Comparison of ENCODE assay signal across 8 mouse cellular contexts in genomic region chr7:100931926-100932480, GRCm38 (mm10). TPM values are rescaled to one million over a fixed set of nuclear protein-coding genes. Genes with fewer than 3 reads are reported as not detected.
A peak's percentile ranks its signal among the peaks of the same experiment; 100 is the strongest.
DNase-seq lines count a peak whose midpoint lies in the region; ATAC-seq and TF ChIP-seq lines count a peak whose summit lies in the region.

Arhgef17 (minus strand) TSS chr7:100932107.

- peak; percentile 63 for ATAC-seq in stomach, postnatal 0 days (ENCODE audit: low FRiP score, low TSS enrichment)

- TF ChIP-seq EP300 in stomach, postnatal 0 days (optimal IDR thresholded peaks at IDR 0.05) = no peak

- H3K4me3 ChIP-seq in embryonic facial prominence, embryonic 10.5 days = peak within 1 kb of the TSS; percentile 91
- peak within 1 kb of the TSS; percentile 87 for H3K4me3 ChIP-seq in heart, embryonic 10.5 days
- peak within 1 kb of the TSS; percentile 70 for H3K4me3 ChIP-seq in stomach, postnatal 0 days (ENCODE audit: low read depth, low read length)

- H3K27ac ChIP-seq in embryonic facial prominence, embryonic 10.5 days (replicated peaks) = peak within 1 kb of the TSS; percentile 99
- peak within 1 kb of the TSS; percentile 94 for H3K27ac ChIP-seq in heart, embryonic 10.5 days
- peak within 1 kb of the TSS; percentile 97 for H3K27ac ChIP-seq in stomach, postnatal 0 days (replicated peaks)

- peaks cover 25% of the 10 kb centered on the region for H3K36me3 ChIP-seq in embryonic facial prominence, embryonic 10.5 days (replicated peaks)
- peaks cover 8% of the 10 kb centered on the region for H3K36me3 ChIP-seq in heart, embryonic 10.5 days
- H3K36me3 ChIP-seq in stomach, postnatal 0 days (ENCODE audit: control insufficient read depth, insufficient read depth, low read length) = no peaks in the 10 kb centered on the region; the same call in 1 of the 2 replicates

- WGBS in embryonic facial prominence, embryonic 10.5 days = under 1% methylated on average over 35 of the region's 35 CpGs
- WGBS in heart, embryonic 10.5 days = under 1% methylated on average over 33 of the region's 35 CpGs
- under 1% methylated on average over 35 of the region's 35 CpGs for WGBS in stomach, postnatal 0 days

- peak within 1 kb of the TSS; percentile 90 for H3K9ac ChIP-seq in stomach, postnatal 0 days (ENCODE audit: low read length)

- peaks cover 57% of the 10 kb centered on the region for H3K4me1 ChIP-seq in embryonic facial prominence, embryonic 10.5 days
- H3K4me1 ChIP-seq in heart, embryonic 10.5 days = peaks cover 60% of the 10 kb centered on the region
- H3K4me1 ChIP-seq in stomach, postnatal 0 days (replicated peaks; ENCODE audit: control insufficient read depth, insufficient read depth) = peaks cover 6% of the 10 kb centered on the region; the same call in 1 of the 2 replicates

- DNase-seq in urinary bladder, adult 2 months (ENCODE audit: low spot score) = no peak
- no peak for DNase-seq in urinary bladder, postnatal 10 days (ENCODE audit: low spot score)
- DNase-seq in embryonic facial prominence, embryonic 10.5 days (ENCODE audit: low spot score) = peak; percentile 96
- DNase-seq in heart, embryonic 10.5 days (ENCODE audit: low spot score) = no peak
- peak; percentile 88 for DNase-seq in kidney, postnatal 14 days
- DNase-seq in lung, postnatal 14 days = peak; percentile 69
- peak; percentile 76 for DNase-seq in stomach, postnatal 0 days (ENCODE audit: low spot score)
- DNase-seq in spleen, postnatal 14 days (ENCODE audit: low spot score in 2 of 2) = no peak

- H3K9me3 ChIP-seq in embryonic facial prominence, embryonic 10.5 days = no peaks in the 10 kb centered on the region
- no peaks in the 10 kb centered on the region for H3K9me3 ChIP-seq in heart, embryonic 10.5 days
- H3K9me3 ChIP-seq in stomach, postnatal 0 days (ENCODE audit: control insufficient read depth, low read length) = no peaks in the 10 kb centered on the region

- H3K4me2 ChIP-seq in stomach, postnatal 0 days (replicated peaks; ENCODE audit: low read depth) = peak within 1 kb of the TSS; percentile 83

- peaks cover 5% of the 10 kb centered on the region; the same call in 1 of the 2 replicates for H3K27me3 ChIP-seq in embryonic facial prominence, embryonic 10.5 days (replicated peaks; ENCODE audit: low read depth, poor library complexity, severe bottlenecking)
- 0 out of 2 replicates have a peak, but pooled peaks cover 9% of the 10 kb centered on the region for H3K27me3 ChIP-seq in heart, embryonic 10.5 days (ENCODE audit: insufficient read depth, poor library complexity, severe bottlenecking)
- H3K27me3 ChIP-seq in stomach, postnatal 0 days (ENCODE audit: control insufficient read depth, insufficient read depth, low read length) = no peaks in the 10 kb centered on the region

- TF ChIP-seq CTCF in stomach, postnatal 0 days (IDR thresholded peaks at IDR 0.05; ENCODE audit: low read depth) = no peak

RNA-seq across cellular contexts. Expression of gene Arhgef17, which starts in this region (rescaled TPM):
- 17.1 and 30.1 TPM in 2 replicates for polyA plus RNA-seq in urinary bladder, adult 2 months (2012; rRNA removed)
- 9.3 and 9.8 TPM in 2 replicates for polyA plus RNA-seq in embryonic facial prominence, embryonic 10.5 days (2016; fragmentation: Nextera tagmentation; extraction: Ambion mirVana)
- polyA plus RNA-seq in heart, embryonic 10.5 days (2016; fragmentation: Nextera tagmentation; extraction: Ambion mirVana) = 7.9 and 10.1 TPM in 2 replicates
- 2.2 and 2.7 TPM in 2 replicates for polyA plus RNA-seq in stomach, postnatal 0 days (2015; fragmentation: Nextera tagmentation; extraction: Ambion mirVana)

Comparison
In these comparisons a context has a peak if more than half of its experiments do, and no peak if none do; other contexts are left out.
1. DNase-seq: peak in embryonic facial prominence, embryonic 10.5 days (single experiment), kidney, postnatal 14 days (single experiment), lung, postnatal 14 days (single experiment) and stomach, postnatal 0 days (single experiment); none in urinary bladder, adult 2 months (single experiment), urinary bladder, postnatal 10 days (single experiment), heart, embryonic 10.5 days (single experiment) and spleen, postnatal 14 days (0 of 2).
2. Peak in every context shown above with its lines, with median percentiles within 50 percentile points of each other: H3K27ac ChIP-seq and H3K4me3 ChIP-seq.